ENCODE assay signal across 9 mouse cellular contexts in the genomic region with DNA sequence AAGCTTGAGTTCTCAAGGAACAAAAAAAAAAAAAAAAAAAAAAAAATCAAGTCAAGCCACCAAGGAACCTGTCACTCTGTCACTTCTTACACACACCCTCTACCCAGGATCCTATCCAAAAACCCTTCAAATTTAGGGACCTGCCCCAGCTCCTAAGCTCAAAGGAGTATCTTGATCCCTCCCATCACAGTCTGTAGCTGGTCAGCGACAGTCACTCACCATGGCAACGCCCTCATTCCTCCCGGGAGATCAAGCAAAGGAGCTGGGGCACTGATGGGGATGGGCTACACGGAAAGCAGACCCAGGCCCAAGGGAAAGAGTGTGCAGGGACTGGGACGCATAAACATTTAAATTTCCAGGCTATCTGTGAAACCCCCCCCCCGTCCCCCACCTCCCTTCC. TPM values are rescaled to one million over a fixed set of nuclear protein-coding genes. Genes with fewer than 3 reads are reported as not detected.
DNase-seq lines count a peak whose midpoint lies in the region; ATAC-seq and TF ChIP-seq lines count a peak whose summit lies in the region.
"Had no signal": no experiment of that assay in that cellular context is flagged by ENCODE, and none has a peak within 500 bp of the region (broad histone marks: within the 10 kb centered on the region; RNA-seq: fewer than 3 reads in every experiment).

No protein-coding gene starts in this region.

- no peaks in the 10 kb centered on the region for H3K9me3 ChIP-seq in kidney, embryonic 14.5 days (ENCODE audit: control insufficient read depth, low read length)
- no peaks in the 10 kb centered on the region for H3K9me3 ChIP-seq in embryonic facial prominence, embryonic 13.5 days
- no peaks in the 10 kb centered on the region for H3K9me3 ChIP-seq in hindbrain, embryonic 15.5 days
- H3K9me3 ChIP-seq in liver, embryonic 11.5 days (ENCODE audit: control insufficient read depth, low read length): no peaks in the 10 kb centered on the region
- H3K9me3 ChIP-seq: G1E had no signal

- H3K9ac ChIP-seq in kidney, embryonic 14.5 days (ENCODE audit: low read depth, low read length): 0 out of 2 replicates have a peak overlapping the region, but pooled peaks have one; percentile 4
- H3K9ac ChIP-seq in embryonic facial prominence, embryonic 13.5 days: 0 out of 2 replicates have a peak overlapping the region, but pooled peaks have one; percentile 98
- H3K9ac ChIP-seq in hindbrain, embryonic 15.5 days: peak overlapping the region; percentile 97; the same call in 1 of the 2 replicates
- H3K9ac ChIP-seq in liver, embryonic 11.5 days (ENCODE audit: low read depth, low read length): no peak overlapping the region

- no peaks in the 10 kb centered on the region for H3K79me2 ChIP-seq in myocyte (ENCODE audit: control insufficient read depth, insufficient read depth)

- no peak overlapping the region for H3ac ChIP-seq in myocyte (ENCODE audit: control insufficient read depth, insufficient read length)

- no peak overlapping the region for H3K27ac ChIP-seq in kidney, embryonic 14.5 days (ENCODE audit: low read depth, low read length)
- peak overlapping the region; percentile 95; the same call in 1 of the 2 replicates for H3K27ac ChIP-seq in embryonic facial prominence, embryonic 13.5 days
- H3K27ac ChIP-seq in hindbrain, embryonic 15.5 days (replicated peaks): peak overlapping the region; percentile 99; the same call in 1 of the 2 replicates
- no peak overlapping the region for H3K27ac ChIP-seq in liver, embryonic 11.5 days (ENCODE audit: low read depth, low read length)

- peaks cover 4% of the 10 kb centered on the region; the same call in 1 of the 2 replicates for H3K27me3 ChIP-seq in kidney, embryonic 14.5 days (ENCODE audit: control insufficient read depth, insufficient read depth, low read length)
- peaks cover 14% of the 10 kb centered on the region for H3K27me3 ChIP-seq in embryonic facial prominence, embryonic 13.5 days
- no peaks in the 10 kb centered on the region for H3K27me3 ChIP-seq in hindbrain, embryonic 15.5 days
- peaks cover 10% of the 10 kb centered on the region for H3K27me3 ChIP-seq in myocyte (ENCODE audit: control insufficient read depth, insufficient read depth, insufficient read length)
- H3K27me3 ChIP-seq in liver, embryonic 11.5 days (replicated peaks; ENCODE audit: control insufficient read depth, insufficient read depth, low read length): peaks cover 48% of the 10 kb centered on the region

- peaks cover 39% of the 10 kb centered on the region for H3K4me1 ChIP-seq in kidney, embryonic 14.5 days (ENCODE audit: control insufficient read depth, insufficient read depth, low read length)
- peaks cover 44% of the 10 kb centered on the region for H3K4me1 ChIP-seq in embryonic facial prominence, embryonic 13.5 days
- H3K4me1 ChIP-seq in hindbrain, embryonic 15.5 days (replicated peaks): peaks cover 42% of the 10 kb centered on the region
- H3K4me1 ChIP-seq in liver, embryonic 11.5 days (replicated peaks; ENCODE audit: control insufficient read depth, insufficient read depth, low read length): peaks cover 32% of the 10 kb centered on the region

- ATAC-seq in kidney, embryonic 14.5 days (ENCODE audit: low FRiP score, low TSS enrichment): no peak
- ATAC-seq in embryonic facial prominence, embryonic 13.5 days (ENCODE audit: insufficient number of reproducible peaks, insufficient read depth, low FRiP score, low TSS enrichment, low read depth): no peak
- ATAC-seq in hindbrain, embryonic 15.5 days (ENCODE audit: low FRiP score, low read depth): no peak
- ATAC-seq in liver, embryonic 11.5 days (replicated peaks; ENCODE audit: low FRiP score): no peak

- H3K4me3 ChIP-seq in kidney, embryonic 14.5 days (ENCODE audit: low read length): no peak overlapping the region
- no peak overlapping the region for H3K4me3 ChIP-seq in embryonic facial prominence, embryonic 13.5 days
- peak overlapping the region; percentile 72 for H3K4me3 ChIP-seq in hindbrain, embryonic 15.5 days
- H3K4me3 ChIP-seq in myocyte: no peak overlapping the region
- H3K4me3 ChIP-seq in liver, embryonic 11.5 days (ENCODE audit: low read depth, low read length): no peak overlapping the region

- peak overlapping the region; percentile 82 for H3K4me2 ChIP-seq in kidney, embryonic 14.5 days (replicated peaks; ENCODE audit: low read depth, low read length)
- H3K4me2 ChIP-seq in embryonic facial prominence, embryonic 13.5 days: peak overlapping the region; percentile 84
- H3K4me2 ChIP-seq in hindbrain, embryonic 15.5 days: peak overlapping the region; percentile 65
- H3K4me2 ChIP-seq in myocyte (ENCODE audit: low read depth): peak overlapping the region; percentile 15
- no peak overlapping the region for H3K4me2 ChIP-seq in liver, embryonic 11.5 days

- DNase-seq in kidney, adult 8-10 months: no peak
- DNase-seq in spleen, adult 12 weeks (ENCODE audit: low spot score): no peak
- no peak for DNase-seq in urinary bladder, postnatal 14 days (ENCODE audit: low spot score)
- DNase-seq in liver, embryonic 11.5 days (ENCODE audit: low spot score): no peak

- no peak for TF ChIP-seq POLR2A in myocyte (IDR thresholded peaks at IDR 0.05; ENCODE audit: insufficient read length, low read depth)

- H3K36me3 ChIP-seq in kidney, embryonic 14.5 days (ENCODE audit: control insufficient read depth, insufficient read depth, low read length): peaks cover 34% of the 10 kb centered on the region
- H3K36me3 ChIP-seq in embryonic facial prominence, embryonic 13.5 days: peaks cover 41% of the 10 kb centered on the region
- peaks cover 31% of the 10 kb centered on the region for H3K36me3 ChIP-seq in hindbrain, embryonic 15.5 days
- H3K36me3 ChIP-seq in myocyte (ENCODE audit: control insufficient read depth, insufficient read depth): peaks cover 1% of the 10 kb centered on the region
- H3K36me3 ChIP-seq in liver, embryonic 11.5 days (ENCODE audit: control insufficient read depth, insufficient read depth, low read length): no peaks in the 10 kb centered on the region
- H3K36me3 ChIP-seq: G1E had no signal

- WGBS in kidney, embryonic 14.5 days: 5% methylated on average over 6 of the region's 6 CpGs
- WGBS in embryonic facial prominence, embryonic 13.5 days: 15% methylated on average over 6 of the region's 6 CpGs
- WGBS in hindbrain, embryonic 15.5 days: 3% methylated on average over 6 of the region's 6 CpGs
- WGBS in liver, embryonic 11.5 days: 35% methylated on average over 6 of the region's 6 CpGs

TF ChIP-seq in myocyte, 11 proteins besides CTCF, POLR2A, EP300 and RAD21:
- TF ChIP-seq MYOD1 (IDR thresholded peaks at IDR 0.05; ENCODE audit: control insufficient read depth in 1 of 3, insufficient read length in 2 of 3, low read depth in 2 of 3) (no peak), MYOG (IDR thresholded peaks at IDR 0.05; ENCODE audit: control insufficient read depth in 1 of 3, insufficient read depth in 1 of 3, insufficient read length in 2 of 3, low read depth in 2 of 3) (no peak), USF1 (IDR thresholded peaks at IDR 0.05; ENCODE audit: low read depth) (no peak), TCF12 (IDR thresholded peaks at IDR 0.05; ENCODE audit: insufficient read depth, poor library complexity, severe bottlenecking) (no peak)
TF ChIP-seq in myocyte: peak in this region for 0.

RNA-seq across cellular contexts. Expression of gene Fam171a2, which starts 2.7 kb away (rescaled TPM):
- 12.3 and 14.7 TPM in 2 replicates for polyA plus RNA-seq in kidney, embryonic 14.5 days (2014; fragmentation: Nextera tagmentation; extraction: Ambion mirVana)
- polyA plus RNA-seq in embryonic facial prominence, embryonic 13.5 days (2015; fragmentation: Nextera tagmentation; extraction: Ambion mirVana): 8.1 and 8.2 TPM in 2 replicates
- 29.3 and 30.7 TPM in 2 replicates for polyA plus RNA-seq in hindbrain, embryonic 15.5 days (2015; fragmentation: Nextera tagmentation; extraction: Ambion mirVana)
- 162 TPM for polyA plus RNA-seq in myocyte (2012; fragmentation: generic; extraction: Trizol)
- 1.8 and 2.0 TPM in 2 replicates for polyA plus RNA-seq in liver, embryonic 11.5 days (2014; fragmentation: Nextera tagmentation; extraction: Ambion mirVana)

RNA-seq across cellular contexts. Expression of gene Grn, which starts 14.7 kb away (rescaled TPM):
- polyA plus RNA-seq in kidney, embryonic 14.5 days (2014; fragmentation: Nextera tagmentation; extraction: Ambion mirVana): 81.0 and 103 TPM in 2 replicates
- 124 and 126 TPM in 2 replicates for polyA plus RNA-seq in embryonic facial prominence, embryonic 13.5 days (2015; fragmentation: Nextera tagmentation; extraction: Ambion mirVana)
- polyA plus RNA-seq in hindbrain, embryonic 15.5 days (2015; fragmentation: Nextera tagmentation; extraction: Ambion mirVana): 85.7 and 85.9 TPM in 2 replicates
- polyA plus RNA-seq in myocyte (2012; fragmentation: generic; extraction: Trizol): 174 TPM
- polyA plus RNA-seq in liver, embryonic 11.5 days (2014; fragmentation: Nextera tagmentation; extraction: Ambion mirVana): 68.1 and 69.5 TPM in 2 replicates

RNA-seq across cellular contexts. Expression of gene Itga2b, which starts 25.1 kb away (rescaled TPM):
- polyA plus RNA-seq in kidney, embryonic 14.5 days (2014; fragmentation: Nextera tagmentation; extraction: Ambion mirVana): 5.8 and 6.4 TPM in 2 replicates
- polyA plus RNA-seq in embryonic facial prominence, embryonic 13.5 days (2015; fragmentation: Nextera tagmentation; extraction: Ambion mirVana): 6.2 and 6.7 TPM in 2 replicates
- polyA plus RNA-seq in hindbrain, embryonic 15.5 days (2015; fragmentation: Nextera tagmentation; extraction: Ambion mirVana): 9.5 and 10.1 TPM in 2 replicates
- 7.2 TPM for polyA plus RNA-seq in myocyte (2012; fragmentation: generic; extraction: Trizol)
- polyA plus RNA-seq in liver, embryonic 11.5 days (2014; fragmentation: Nextera tagmentation; extraction: Ambion mirVana): 76.2 and 80.3 TPM in 2 replicates

RNA-seq across cellular contexts. Expression of gene Slc25a39, which starts 37.0 kb away (rescaled TPM):
- 224 and 274 TPM in 2 replicates for polyA plus RNA-seq in kidney, embryonic 14.5 days (2014; fragmentation: Nextera tagmentation; extraction: Ambion mirVana)
- 191 and 195 TPM in 2 replicates for polyA plus RNA-seq in embryonic facial prominence, embryonic 13.5 days (2015; fragmentation: Nextera tagmentation; extraction: Ambion mirVana)
- 167 and 168 TPM in 2 replicates for polyA plus RNA-seq in hindbrain, embryonic 15.5 days (2015; fragmentation: Nextera tagmentation; extraction: Ambion mirVana)
- polyA plus RNA-seq in myocyte (2012; fragmentation: generic; extraction: Trizol): 274 TPM
- polyA plus RNA-seq in liver, embryonic 11.5 days (2014; fragmentation: Nextera tagmentation; extraction: Ambion mirVana): 282 and 283 TPM in 2 replicates

RNA-seq across cellular contexts. Expression of gene Rundc3a, which starts 51.6 kb away (rescaled TPM):
- polyA plus RNA-seq in kidney, embryonic 14.5 days (2014; fragmentation: Nextera tagmentation; extraction: Ambion mirVana): 1.7 and 1.9 TPM in 2 replicates
- polyA plus RNA-seq in embryonic facial prominence, embryonic 13.5 days (2015; fragmentation: Nextera tagmentation; extraction: Ambion mirVana): 3.6 and 5.2 TPM in 2 replicates
- polyA plus RNA-seq in hindbrain, embryonic 15.5 days (2015; fragmentation: Nextera tagmentation; extraction: Ambion mirVana): 135 and 149 TPM in 2 replicates
- 10.3 TPM for polyA plus RNA-seq in myocyte (2012; fragmentation: generic; extraction: Trizol)
- polyA plus RNA-seq in liver, embryonic 11.5 days (2014; fragmentation: Nextera tagmentation; extraction: Ambion mirVana): 1.8 and 2.6 TPM in 2 replicates
- polyA plus RNA-seq: G1E had no signal

Comparison
In these comparisons a context has a peak if more than half of its experiments do, and no peak if none do; other contexts are left out.
1. H3K27ac ChIP-seq: peak in embryonic facial prominence, embryonic 13.5 days (single experiment) and hindbrain, embryonic 15.5 days (single experiment); none in kidney, embryonic 14.5 days (single experiment) and liver, embryonic 11.5 days (single experiment).